In the genomic region with DNA sequence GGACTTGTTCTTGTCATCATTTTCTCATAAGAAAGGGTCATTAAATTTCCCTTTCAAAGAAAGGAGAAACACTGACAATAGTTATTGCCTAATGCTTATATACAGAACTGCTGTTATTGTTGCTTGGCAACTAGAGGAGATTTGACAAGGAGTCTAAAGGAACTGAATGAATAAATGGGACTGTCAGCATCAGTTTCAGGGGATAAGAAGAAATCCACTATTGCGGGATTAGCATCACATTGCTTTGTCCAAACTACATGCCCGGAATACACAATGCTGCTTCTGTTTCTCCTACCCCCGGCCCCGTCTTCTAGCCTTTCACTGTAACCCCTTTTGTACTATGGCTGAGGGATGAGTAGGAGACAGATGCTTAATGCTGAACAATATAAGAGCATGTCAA, we compare ENCODE assay signal across 13 mouse cellular contexts.
A peak's percentile ranks its signal among the peaks of the same experiment; 100 is the strongest.
DNase-seq lines count a peak whose midpoint lies in the region; ATAC-seq and TF ChIP-seq lines count a peak whose summit lies in the region.
"Had no signal": no experiment of that assay in that cellular context is flagged by ENCODE, and none has a peak within 500 bp of the region (broad histone marks: within the 10 kb centered on the region; RNA-seq: fewer than 3 reads in every experiment).

No protein-coding gene starts in this region.

- H3K27me3 ChIP-seq in lung, postnatal 0 days (replicated peaks; ENCODE audit: insufficient read depth, low read length), result no peaks in the 10 kb centered on the region
- H3K27me3 ChIP-seq in forebrain, embryonic 15.5 days, result no peaks in the 10 kb centered on the region
- no peaks in the 10 kb centered on the region for H3K27me3 ChIP-seq in hindbrain, embryonic 16.5 days (replicated peaks; ENCODE audit: control insufficient read depth, insufficient read depth, low read length)
- H3K27me3 ChIP-seq in neural tube, embryonic 12.5 days (replicated peaks), result no peaks in the 10 kb centered on the region
- H3K27me3 ChIP-seq: Patski had no signal

- H3K4me3 ChIP-seq in lung, postnatal 0 days (ENCODE audit: low read depth, low read length), result no peak overlapping the region
- H3K4me3 ChIP-seq in forebrain, embryonic 15.5 days, result no peak overlapping the region
- H3K4me3 ChIP-seq in hindbrain, embryonic 16.5 days (ENCODE audit: low read length), result no peak overlapping the region
- no peak overlapping the region for H3K4me3 ChIP-seq in neural tube, embryonic 12.5 days

- no peak overlapping the region for H3K27ac ChIP-seq in lung, postnatal 0 days (ENCODE audit: low read length)
- H3K27ac ChIP-seq in forebrain, embryonic 15.5 days (replicated peaks), result peak overlapping the region; percentile 69
- H3K27ac ChIP-seq in hindbrain, embryonic 16.5 days (ENCODE audit: low read depth, low read length), result peak overlapping the region; percentile 17; the same call in 1 of the 2 replicates
- H3K27ac ChIP-seq in neural tube, embryonic 12.5 days, result no peak overlapping the region
- H3K27ac ChIP-seq: liver, embryonic 14.5 days had no signal

- H3K4me1 ChIP-seq in lung, postnatal 0 days (ENCODE audit: insufficient read depth, low read depth, low read length), result no peaks in the 10 kb centered on the region
- H3K4me1 ChIP-seq in forebrain, embryonic 15.5 days, result peaks cover 6% of the 10 kb centered on the region
- peaks cover 5% of the 10 kb centered on the region for H3K4me1 ChIP-seq in hindbrain, embryonic 16.5 days (ENCODE audit: control insufficient read depth, insufficient read depth, low read depth, low read length)
- H3K4me1 ChIP-seq in neural tube, embryonic 12.5 days, result peaks cover 5% of the 10 kb centered on the region; the same call in 1 of the 2 replicates

- H3K4me2 ChIP-seq in lung, postnatal 0 days (replicated peaks; ENCODE audit: low read depth, low read length), result no peak overlapping the region
- H3K4me2 ChIP-seq in forebrain, embryonic 15.5 days (replicated peaks), result no peak overlapping the region
- no peak overlapping the region for H3K4me2 ChIP-seq in hindbrain, embryonic 16.5 days (ENCODE audit: low read length)
- no peak overlapping the region for H3K4me2 ChIP-seq in neural tube, embryonic 12.5 days (replicated peaks)

- ATAC-seq in lung, postnatal 0 days, result peak; percentile 50
- peak; percentile 82 for ATAC-seq in forebrain, embryonic 15.5 days (replicated peaks)
- ATAC-seq in hindbrain, embryonic 16.5 days, result peak; percentile 82
- peak; percentile 78 for ATAC-seq in neural tube, embryonic 12.5 days (ENCODE audit: low FRiP score, low read depth)
- ATAC-seq: Patski had no signal

- TF ChIP-seq EP300 in lung, postnatal 0 days (IDR thresholded peaks at IDR 0.05), result no peak

- no peak for TF ChIP-seq CTCF in lung, postnatal 0 days (IDR thresholded peaks at IDR 0.05)

- H3K9ac ChIP-seq in lung, postnatal 0 days (replicated peaks; ENCODE audit: low read depth), result no peak overlapping the region
- H3K9ac ChIP-seq in forebrain, embryonic 15.5 days (replicated peaks), result no peak overlapping the region
- no peak overlapping the region for H3K9ac ChIP-seq in hindbrain, embryonic 16.5 days (ENCODE audit: low read depth, low read length)
- no peak overlapping the region for H3K9ac ChIP-seq in neural tube, embryonic 12.5 days
- H3K9ac ChIP-seq: liver, embryonic 14.5 days had no signal

- WGBS in lung, postnatal 0 days, result 93% methylated on average over 4 of the region's 4 CpGs
- 11% methylated on average over 4 of the region's 4 CpGs for WGBS in forebrain, embryonic 15.5 days
- 12% methylated on average over 4 of the region's 4 CpGs for WGBS in hindbrain, embryonic 16.5 days
- WGBS in neural tube, embryonic 12.5 days, result 18% methylated on average over 4 of the region's 4 CpGs

- no peaks in the 10 kb centered on the region for H3K36me3 ChIP-seq in lung, postnatal 0 days (ENCODE audit: insufficient read depth, low read length)
- H3K36me3 ChIP-seq in forebrain, embryonic 15.5 days, result no peaks in the 10 kb centered on the region
- H3K36me3 ChIP-seq in hindbrain, embryonic 16.5 days (ENCODE audit: control insufficient read depth, insufficient read depth, low read length), result 0 out of 2 replicates have a peak, but pooled peaks cover 3% of the 10 kb centered on the region
- no peaks in the 10 kb centered on the region for H3K36me3 ChIP-seq in neural tube, embryonic 12.5 days

- no peaks in the 10 kb centered on the region for H3K9me3 ChIP-seq in lung, postnatal 0 days (ENCODE audit: low read length)
- no peaks in the 10 kb centered on the region for H3K9me3 ChIP-seq in forebrain, embryonic 15.5 days
- H3K9me3 ChIP-seq in hindbrain, embryonic 16.5 days (ENCODE audit: control insufficient read depth, low read length), result no peaks in the 10 kb centered on the region
- no peaks in the 10 kb centered on the region for H3K9me3 ChIP-seq in neural tube, embryonic 12.5 days

- DNase-seq in lung, postnatal 0 days (ENCODE audit: low spot score), result peak; percentile 79
- no peak for DNase-seq in lung, postnatal 36 days
- no peak for DNase-seq in layer of hippocampus, adult 18-20 months (ENCODE audit: low spot score in 2 of 2)
- no peak for DNase-seq in adrenal gland, adult (ENCODE audit: inconsistent age in 2 of 2, low spot score in 1 of 2)
- DNase-seq in layer of hippocampus, postnatal 10 days (ENCODE audit: low spot score in 2 of 2), result no peak
- DNase-seq: cerebellum, postnatal 25 days; gastrocnemius, postnatal 25 days; kidney, adult 11 months had no signal

Comparison
In these comparisons a context has a peak if more than half of its experiments do, and no peak if none do; other contexts are left out.
1. H3K27ac ChIP-seq: peak in forebrain, embryonic 15.5 days (single experiment) and hindbrain, embryonic 16.5 days (single experiment); none in lung, postnatal 0 days (single experiment) and neural tube, embryonic 12.5 days (single experiment).
2. Peak in every context shown above with its lines, with median percentiles within 50 percentile points of each other: ATAC-seq.